Mouse (Mus musculus): ENCODE data around the gene Trim41. TPM values are rescaled to one million over a fixed set of nuclear protein-coding genes. Genes with fewer than 3 reads are reported as not detected.

The Trim41 gene
- polyA plus RNA-seq, 1 experiment from 2014 or later, result 3.7 TPM

- Histone ChIP-seq H3K36me3 (ENCODE audit: control insufficient read depth, insufficient read depth, low read length) (peaks cover 65% of the 10 kb centered on the region), H3K9me3 (replicated peaks; ENCODE audit: control insufficient read depth, low read length) (no peaks in the 10 kb centered on the region), H3K4me3 (ENCODE audit: low read depth, low read length) (no peak overlapping the region), H3K4me1 (ENCODE audit: control insufficient read depth, insufficient read depth, low read length) (peaks cover 11% of the 10 kb centered on the region), H3K4me2 (no peak overlapping the region), H3K27ac (ENCODE audit: low read depth, low read length) (no peak overlapping the region), H3K27me3 (ENCODE audit: control insufficient read depth, insufficient read depth, low read length) (no peaks in the 10 kb centered on the region), H3K9ac (ENCODE audit: low read depth, low read length) (no peak overlapping the region)
- ATAC-seq (replicated peaks; ENCODE audit: insufficient number of reproducible peaks, low FRiP score, low TSS enrichment), result no peak
- 85% methylated on average over 2 of the region's 2 CpGs for WGBS (ENCODE audit: insufficient replicate concordance)
Measured at GRCm38 (mm10) chr11:48804922-48805321, 12.2 kb downstream of the Trim41 start.

DNA sequence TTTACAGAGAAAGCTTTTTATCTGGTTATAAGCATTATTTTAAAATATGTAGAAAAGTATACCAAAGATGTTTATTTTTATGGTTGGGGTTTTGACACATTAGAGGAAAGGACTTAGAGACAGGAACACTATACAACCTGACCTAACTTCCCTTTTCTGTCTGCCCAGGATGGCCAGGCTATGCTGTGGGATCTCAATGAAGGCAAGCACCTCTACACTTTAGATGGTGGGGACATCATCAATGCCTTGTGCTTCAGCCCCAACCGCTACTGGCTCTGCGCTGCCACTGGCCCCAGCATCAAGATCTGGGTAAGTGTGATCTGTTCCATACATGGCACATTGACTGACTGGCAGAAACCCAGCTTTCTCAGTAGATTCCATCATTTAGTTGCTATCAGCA is 13.2 kb downstream of the Trim41 start:
- Histone ChIP-seq H3K4me2 (no peak overlapping the region), H3K9ac (ENCODE audit: low read depth, low read length) (no peak overlapping the region), H3K36me3 (ENCODE audit: control insufficient read depth, insufficient read depth, low read length) (peaks cover 62% of the 10 kb centered on the region), H3K27me3 (ENCODE audit: control insufficient read depth, insufficient read depth, low read length) (no peaks in the 10 kb centered on the region), H3K4me1 (ENCODE audit: control insufficient read depth, insufficient read depth, low read length) (peaks cover 12% of the 10 kb centered on the region), H3K9me3 (replicated peaks; ENCODE audit: control insufficient read depth, low read length) (no peaks in the 10 kb centered on the region), H3K27ac (ENCODE audit: low read depth, low read length) (no peak overlapping the region), H3K4me3 (ENCODE audit: low read depth, low read length) (no peak overlapping the region)
- ATAC-seq (replicated peaks; ENCODE audit: insufficient number of reproducible peaks, low FRiP score, low TSS enrichment), result no peak
- 97% methylated on average over 2 of the region's 2 CpGs for WGBS (ENCODE audit: insufficient replicate concordance)

DNA sequence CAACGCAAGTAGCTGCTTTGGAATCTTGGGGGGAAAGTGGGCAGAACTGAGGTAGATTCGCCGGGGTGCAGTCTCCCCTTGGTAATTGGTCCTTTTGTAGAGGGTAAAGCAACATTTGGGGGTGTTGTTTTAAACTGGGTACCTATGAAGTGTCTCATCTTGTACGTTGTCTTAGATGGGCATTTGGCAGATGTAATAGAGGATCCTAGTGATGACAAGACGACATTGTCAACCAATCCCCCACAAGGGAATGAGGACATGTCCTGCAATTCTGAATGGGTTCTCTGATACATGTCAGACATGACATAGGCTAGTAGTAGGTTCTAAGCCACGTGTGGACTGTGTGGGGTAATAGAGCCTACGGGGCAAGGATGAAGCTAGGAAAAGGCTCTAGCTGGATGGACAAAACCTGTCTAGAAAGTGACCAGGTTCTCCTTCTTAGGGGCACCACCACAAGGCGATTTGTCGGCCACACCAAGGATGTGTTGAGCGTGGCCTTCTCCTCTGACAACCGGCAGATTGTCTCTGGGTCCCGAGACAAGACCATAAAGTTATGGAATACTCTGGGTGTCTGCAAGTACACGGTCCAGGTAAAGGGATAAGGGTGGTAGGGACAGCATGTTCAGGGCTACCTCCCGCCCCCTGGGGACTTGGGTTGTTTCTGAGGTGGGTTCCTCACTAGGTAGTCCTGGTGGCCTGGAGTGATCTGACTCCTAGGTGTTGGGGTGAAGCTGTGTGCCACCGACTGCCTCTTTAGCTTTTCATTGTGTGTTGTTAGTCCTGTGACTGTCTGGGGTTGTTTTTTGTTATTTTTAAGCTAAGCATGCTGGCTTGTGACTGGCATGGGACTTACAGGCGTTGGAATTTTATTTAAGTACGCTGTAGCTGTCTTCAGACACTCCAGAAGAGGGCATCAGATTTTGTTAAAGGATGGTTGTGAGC is 15.1 kb downstream of the Trim41 start:
- Histone ChIP-seq H3K36me3 (ENCODE audit: control insufficient read depth, insufficient read depth, low read length) (peaks cover 49% of the 10 kb centered on the region), H3K4me3 (ENCODE audit: low read depth, low read length) (peak overlapping the region; percentile 72), H3K4me1 (ENCODE audit: control insufficient read depth, insufficient read depth, low read length) (peaks cover 21% of the 10 kb centered on the region), H3K27ac (ENCODE audit: low read depth, low read length) (no peak overlapping the region), H3K27me3 (ENCODE audit: control insufficient read depth, insufficient read depth, low read length) (no peaks in the 10 kb centered on the region), H3K4me2 (peak overlapping the region; percentile 88), H3K9me3 (replicated peaks; ENCODE audit: control insufficient read depth, low read length) (no peaks in the 10 kb centered on the region), H3K9ac (ENCODE audit: low read depth, low read length) (peak overlapping the region; percentile 92)
- 69% methylated on average over 17 of the region's 17 CpGs for WGBS (ENCODE audit: insufficient replicate concordance)
- ATAC-seq (replicated peaks; ENCODE audit: insufficient number of reproducible peaks, low FRiP score, low TSS enrichment), result no peak

- peak within 1 kb of the TSS; percentile 88 for H3K4me2 ChIP-seq
- H3K4me1 ChIP-seq (ENCODE audit: control insufficient read depth, insufficient read depth, low read length), result peaks cover 21% of the 10 kb centered on the region
- H3K27me3 ChIP-seq (ENCODE audit: control insufficient read depth, insufficient read depth, low read length), result no peaks in the 10 kb centered on the region
- peaks cover 33% of the 10 kb centered on the region for H3K36me3 ChIP-seq (ENCODE audit: control insufficient read depth, insufficient read depth, low read length)
- H3K4me3 ChIP-seq (ENCODE audit: low read depth, low read length), result peak within 1 kb of the TSS; percentile 72
- H3K9me3 ChIP-seq (replicated peaks; ENCODE audit: control insufficient read depth, low read length), result no peaks in the 10 kb centered on the region
- peak within 1 kb of the TSS; percentile 98 for H3K27ac ChIP-seq (ENCODE audit: low read depth, low read length)
- peak; percentile 81 for ATAC-seq (replicated peaks; ENCODE audit: insufficient number of reproducible peaks, low FRiP score, low TSS enrichment)
- H3K9ac ChIP-seq (ENCODE audit: low read depth, low read length), result peak within 1 kb of the TSS; percentile 92
- WGBS (ENCODE audit: insufficient replicate concordance), result 0% methylated on average over 47 of the region's 47 CpGs
Measured at GRCm38 (mm10) chr11:48799921-48800701, 17.0 kb downstream of the Trim41 start, which contains the start of gene Rack1. TSS of gene Rack1 (plus strand) at chr11:48800332.

DNA sequence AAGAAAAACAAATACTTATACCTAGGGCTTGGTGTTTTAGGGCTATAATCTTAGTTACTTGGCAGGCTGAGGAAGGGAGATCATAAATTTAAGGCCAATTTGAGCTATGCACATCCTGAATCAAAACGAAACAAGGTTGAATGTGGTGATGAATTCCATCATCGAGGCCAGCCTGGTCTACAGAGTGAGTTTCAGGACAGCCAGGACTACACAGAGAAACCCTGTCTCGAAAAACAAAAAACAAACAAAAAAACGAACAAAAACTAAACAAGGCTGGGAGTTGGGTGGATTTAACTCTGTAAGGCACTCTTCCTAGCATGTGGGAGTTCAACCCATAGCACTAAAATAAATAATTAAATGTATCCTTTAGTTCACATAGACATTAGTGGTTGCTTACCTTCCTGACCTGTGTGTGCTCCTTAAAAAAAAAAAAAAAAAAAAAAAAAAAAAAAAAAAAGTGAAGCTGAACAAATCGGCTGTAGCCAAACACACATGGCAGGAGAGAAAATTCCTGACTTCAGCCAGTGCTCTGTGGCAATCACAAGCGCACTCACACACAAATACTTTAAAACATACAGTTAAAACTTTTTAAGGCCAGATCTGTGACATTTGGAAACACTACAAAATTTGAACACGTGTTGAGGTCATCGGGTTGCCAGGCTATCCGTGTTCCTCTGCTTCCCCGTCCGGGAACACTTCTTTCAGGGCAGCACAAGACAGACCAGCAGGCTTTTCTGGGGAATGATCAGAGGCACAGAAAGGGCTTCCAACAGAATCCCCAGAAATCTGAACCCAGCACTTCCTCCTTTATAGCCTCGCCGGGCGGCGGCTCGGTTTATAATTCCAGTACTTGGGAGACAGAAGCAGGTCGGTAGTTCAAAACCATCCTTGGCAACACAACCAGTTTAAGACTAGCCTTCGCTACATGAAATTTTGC is 17.9 kb downstream of the Trim41 start:
- no peaks in the 10 kb centered on the region for H3K9me3 ChIP-seq (replicated peaks; ENCODE audit: control insufficient read depth, low read length)
- no peak for ATAC-seq (replicated peaks; ENCODE audit: insufficient number of reproducible peaks, low FRiP score, low TSS enrichment)
- WGBS (ENCODE audit: insufficient replicate concordance), result 8% methylated on average over 18 of the region's 18 CpGs
- peak overlapping the region; percentile 92 for H3K9ac ChIP-seq (ENCODE audit: low read depth, low read length)
- peak overlapping the region; percentile 98 for H3K27ac ChIP-seq (ENCODE audit: low read depth, low read length)
- peak overlapping the region; percentile 88 for H3K4me2 ChIP-seq
- H3K4me1 ChIP-seq (ENCODE audit: control insufficient read depth, insufficient read depth, low read length), result peaks cover 21% of the 10 kb centered on the region
- H3K4me3 ChIP-seq (ENCODE audit: low read depth, low read length), result peak overlapping the region; percentile 72
- no peaks in the 10 kb centered on the region for H3K27me3 ChIP-seq (ENCODE audit: control insufficient read depth, insufficient read depth, low read length)
- peaks cover 24% of the 10 kb centered on the region for H3K36me3 ChIP-seq (ENCODE audit: control insufficient read depth, insufficient read depth, low read length)

DNA sequence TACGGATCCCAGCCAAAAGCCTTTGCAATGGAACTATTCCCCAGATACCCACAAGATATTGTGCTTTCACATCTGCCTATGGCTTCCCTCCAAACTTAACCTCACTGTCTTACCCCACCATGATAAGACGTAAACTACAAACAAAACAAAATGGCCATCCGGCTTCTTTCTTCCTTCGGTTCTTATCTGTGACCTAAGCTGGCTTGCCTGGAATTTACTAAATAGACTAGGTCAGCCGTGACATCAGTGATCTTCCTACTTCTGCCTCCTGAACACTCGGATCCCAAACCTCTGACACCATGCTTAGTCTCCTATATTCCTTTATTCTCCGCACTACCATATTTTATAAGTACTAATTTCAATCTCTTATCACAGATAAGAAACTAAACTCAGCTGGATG is 18.8 kb downstream of the Trim41 start:
- H3K9me3 ChIP-seq (replicated peaks; ENCODE audit: control insufficient read depth, low read length), result no peaks in the 10 kb centered on the region
- H3K27ac ChIP-seq (ENCODE audit: low read depth, low read length), result peak overlapping the region; percentile 41; the same call in 1 of the 2 replicates
- peak overlapping the region; percentile 72 for H3K4me3 ChIP-seq (ENCODE audit: low read depth, low read length)
- peaks cover 21% of the 10 kb centered on the region for H3K4me1 ChIP-seq (ENCODE audit: control insufficient read depth, insufficient read depth, low read length)
- peak overlapping the region; percentile 47; the same call in 1 of the 2 replicates for H3K9ac ChIP-seq (ENCODE audit: low read depth, low read length)
- H3K27me3 ChIP-seq (ENCODE audit: control insufficient read depth, insufficient read depth, low read length), result no peaks in the 10 kb centered on the region
- ATAC-seq (replicated peaks; ENCODE audit: insufficient number of reproducible peaks, low FRiP score, low TSS enrichment), result no peak
- WGBS (ENCODE audit: insufficient replicate concordance), result 51% methylated on average over 7 of the region's 7 CpGs
- peaks cover 16% of the 10 kb centered on the region for H3K36me3 ChIP-seq (ENCODE audit: control insufficient read depth, insufficient read depth, low read length)
- H3K4me2 ChIP-seq, result peak overlapping the region; percentile 88

- no peaks in the 10 kb centered on the region for H3K27me3 ChIP-seq (ENCODE audit: control insufficient read depth, insufficient read depth, low read length)
- H3K4me3 ChIP-seq (ENCODE audit: low read depth, low read length), result no peak overlapping the region
- H3K9ac ChIP-seq (ENCODE audit: low read depth, low read length), result no peak overlapping the region
- WGBS (ENCODE audit: insufficient replicate concordance), result 54% methylated on average over 5 of the region's 5 CpGs
- no peak overlapping the region; the same call in 1 of the 2 replicates for H3K27ac ChIP-seq (ENCODE audit: low read depth, low read length)
- H3K4me2 ChIP-seq, result peak overlapping the region; percentile 88
- H3K9me3 ChIP-seq (replicated peaks; ENCODE audit: control insufficient read depth, low read length), result no peaks in the 10 kb centered on the region
- peaks cover 7% of the 10 kb centered on the region for H3K36me3 ChIP-seq (ENCODE audit: control insufficient read depth, insufficient read depth, low read length)
- peaks cover 20% of the 10 kb centered on the region for H3K4me1 ChIP-seq (ENCODE audit: control insufficient read depth, insufficient read depth, low read length)
- ATAC-seq (replicated peaks; ENCODE audit: insufficient number of reproducible peaks, low FRiP score, low TSS enrichment), result no peak
Measured at GRCm38 (mm10) chr11:48797287-48797686, 19.9 kb downstream of the Trim41 start.

- Histone ChIP-seq H3K9ac (ENCODE audit: low read depth, low read length) (no peak overlapping the region), H3K4me3 (ENCODE audit: low read depth, low read length) (no peak overlapping the region), H3K27me3 (ENCODE audit: control insufficient read depth, insufficient read depth, low read length) (no peaks in the 10 kb centered on the region), H3K4me2 (no peak overlapping the region), H3K9me3 (replicated peaks; ENCODE audit: control insufficient read depth, low read length) (no peaks in the 10 kb centered on the region), H3K36me3 (ENCODE audit: control insufficient read depth, insufficient read depth, low read length) (no peaks in the 10 kb centered on the region), H3K27ac (ENCODE audit: low read depth, low read length) (no peak overlapping the region), H3K4me1 (ENCODE audit: control insufficient read depth, insufficient read depth, low read length) (peaks cover 10% of the 10 kb centered on the region)
- ATAC-seq (replicated peaks; ENCODE audit: insufficient number of reproducible peaks, low FRiP score, low TSS enrichment), result no peak
- 68% methylated on average over 4 of the region's 4 CpGs for WGBS (ENCODE audit: insufficient replicate concordance)
Measured at GRCm38 (mm10) chr11:48796290-48796689, 20.9 kb downstream of the Trim41 start.

All from heart, embryonic 11.5 days (tissue).